Mouse (Mus musculus): ENCODE measurements around the gene Ocrl. TPM values are rescaled to one million over a fixed set of nuclear protein-coding genes. Genes with fewer than 3 reads are reported as not detected.

The Ocrl gene
- polyA plus RNA-seq, 1 experiment, result 4.9 TPM

GRCm38 (mm10) chrX:47992606-47993005 is 80.4 kb downstream of the Ocrl start:
- H3K79me2 ChIP-seq (ENCODE audit: control insufficient read depth, insufficient read depth), result no peaks in the 10 kb centered on the region
- H3K4me3 ChIP-seq, result no peak overlapping the region
- H3ac ChIP-seq (ENCODE audit: control insufficient read depth, insufficient read length), result no peak overlapping the region
- no peaks in the 10 kb centered on the region for H3K27me3 ChIP-seq (ENCODE audit: control insufficient read depth, insufficient read depth, insufficient read length)
- H3K4me2 ChIP-seq (ENCODE audit: low read depth), result peak overlapping the region; percentile 58
- TF ChIP-seq MYOG (IDR thresholded peaks at IDR 0.05; ENCODE audit: control insufficient read depth in 1 of 3, insufficient read depth in 1 of 3, insufficient read length in 2 of 3, low read depth in 2 of 3), result no peak
- no peaks in the 10 kb centered on the region for H3K36me3 ChIP-seq (ENCODE audit: control insufficient read depth, insufficient read depth)

- no peaks in the 10 kb centered on the region for H3K79me2 ChIP-seq (ENCODE audit: control insufficient read depth, insufficient read depth)
- H3K4me3 ChIP-seq, result no peak overlapping the region
- no peak overlapping the region for H3K4me2 ChIP-seq (ENCODE audit: low read depth)
- H3ac ChIP-seq (ENCODE audit: control insufficient read depth, insufficient read length), result no peak overlapping the region
- TF ChIP-seq MAX (IDR thresholded peaks at IDR 0.05; ENCODE audit: low read depth) (no peak), CEBPB (IDR thresholded peaks at IDR 0.05; ENCODE audit: insufficient read depth, poor library complexity, severe bottlenecking) (no peak), MYOG (IDR thresholded peaks at IDR 0.05; ENCODE audit: control insufficient read depth in 1 of 3, insufficient read depth in 1 of 3, insufficient read length in 2 of 3, low read depth in 2 of 3) (no peak), TCF12 (IDR thresholded peaks at IDR 0.05; ENCODE audit: insufficient read depth, poor library complexity, severe bottlenecking) (no peak), REST (IDR thresholded peaks at IDR 0.05; ENCODE audit: insufficient read depth, insufficient read length) (no peak), SRF (IDR thresholded peaks at IDR 0.05; ENCODE audit: control insufficient read depth, insufficient read length, low read depth) (no peak), POLR2A (IDR thresholded peaks at IDR 0.05; ENCODE audit: insufficient read length, low read depth) (no peak), USF1 (IDR thresholded peaks at IDR 0.05; ENCODE audit: low read depth) (no peak), MYOD1 (IDR thresholded peaks at IDR 0.05; ENCODE audit: control insufficient read depth in 1 of 3, insufficient read length in 2 of 3, low read depth in 2 of 3) (no peak), E2F4 (IDR thresholded peaks at IDR 0.05; ENCODE audit: insufficient read depth) (no peak), TCF3 (IDR thresholded peaks at IDR 0.05; ENCODE audit: insufficient read length, low read depth) (no peak), POLR2AphosphoS2 (IDR thresholded peaks at IDR 0.05; ENCODE audit: insufficient read length, low read depth) (no peak)
- H3K27me3 ChIP-seq (ENCODE audit: control insufficient read depth, insufficient read depth, insufficient read length), result no peaks in the 10 kb centered on the region
- H3K36me3 ChIP-seq (ENCODE audit: control insufficient read depth, insufficient read depth), result no peaks in the 10 kb centered on the region
Measured at GRCm38 (mm10) chrX:47998412-47998811, 86.2 kb downstream of the Ocrl start.

- Histone ChIP-seq H3K36me3 (ENCODE audit: control insufficient read depth, insufficient read depth) (no peaks in the 10 kb centered on the region), H3K4me2 (ENCODE audit: low read depth) (no peak overlapping the region), H3K4me3 (no peak overlapping the region), H3K79me2 (ENCODE audit: control insufficient read depth, insufficient read depth) (no peaks in the 10 kb centered on the region), H3K27me3 (ENCODE audit: control insufficient read depth, insufficient read depth, insufficient read length) (no peaks in the 10 kb centered on the region), H3ac (ENCODE audit: control insufficient read depth, insufficient read length) (no peak overlapping the region)
- no peak for TF ChIP-seq POLR2AphosphoS2 (IDR thresholded peaks at IDR 0.05; ENCODE audit: insufficient read length, low read depth)
- TF ChIP-seq MAX (IDR thresholded peaks at IDR 0.05; ENCODE audit: low read depth), result no peak
- TF ChIP-seq REST (IDR thresholded peaks at IDR 0.05; ENCODE audit: insufficient read depth, insufficient read length), result no peak
- TF ChIP-seq E2F4 (IDR thresholded peaks at IDR 0.05; ENCODE audit: insufficient read depth), result no peak
- TF ChIP-seq MYOG (IDR thresholded peaks at IDR 0.05; ENCODE audit: control insufficient read depth in 1 of 3, insufficient read depth in 1 of 3, insufficient read length in 2 of 3, low read depth in 2 of 3), result no peak
- no peak for TF ChIP-seq POLR2A (IDR thresholded peaks at IDR 0.05; ENCODE audit: insufficient read length, low read depth)
- TF ChIP-seq TCF12 (IDR thresholded peaks at IDR 0.05; ENCODE audit: insufficient read depth, poor library complexity, severe bottlenecking), result no peak
- TF ChIP-seq TCF3 (IDR thresholded peaks at IDR 0.05; ENCODE audit: insufficient read length, low read depth), result no peak
- TF ChIP-seq CEBPB (IDR thresholded peaks at IDR 0.05; ENCODE audit: insufficient read depth, poor library complexity, severe bottlenecking), result no peak
- no peak for TF ChIP-seq SRF (IDR thresholded peaks at IDR 0.05; ENCODE audit: control insufficient read depth, insufficient read length, low read depth)
- TF ChIP-seq USF1 (IDR thresholded peaks at IDR 0.05; ENCODE audit: low read depth), result no peak
- no peak for TF ChIP-seq MYOD1 (IDR thresholded peaks at IDR 0.05; ENCODE audit: control insufficient read depth in 1 of 3, insufficient read length in 2 of 3, low read depth in 2 of 3)
Measured at GRCm38 (mm10) chrX:48001151-48001550, 89.0 kb downstream of the Ocrl start.

GRCm38 (mm10) chrX:48004786-48005185 is 92.6 kb downstream of the Ocrl start:
- TF ChIP-seq SRF (IDR thresholded peaks at IDR 0.05; ENCODE audit: control insufficient read depth, insufficient read length, low read depth) (no peak), TCF12 (IDR thresholded peaks at IDR 0.05; ENCODE audit: insufficient read depth, poor library complexity, severe bottlenecking) (no peak), MYOG (IDR thresholded peaks at IDR 0.05; ENCODE audit: control insufficient read depth in 1 of 3, insufficient read depth in 1 of 3, insufficient read length in 2 of 3, low read depth in 2 of 3) (no peak), USF1 (IDR thresholded peaks at IDR 0.05; ENCODE audit: low read depth) (no peak), POLR2AphosphoS2 (IDR thresholded peaks at IDR 0.05; ENCODE audit: insufficient read length, low read depth) (no peak), POLR2A (IDR thresholded peaks at IDR 0.05; ENCODE audit: insufficient read length, low read depth) (no peak), REST (IDR thresholded peaks at IDR 0.05; ENCODE audit: insufficient read depth, insufficient read length) (no peak), MAX (IDR thresholded peaks at IDR 0.05; ENCODE audit: low read depth) (no peak), MYOD1 (IDR thresholded peaks at IDR 0.05; ENCODE audit: control insufficient read depth in 1 of 3, insufficient read length in 2 of 3, low read depth in 2 of 3) (no peak), TCF3 (IDR thresholded peaks at IDR 0.05; ENCODE audit: insufficient read length, low read depth) (no peak), E2F4 (IDR thresholded peaks at IDR 0.05; ENCODE audit: insufficient read depth) (no peak), CEBPB (IDR thresholded peaks at IDR 0.05; ENCODE audit: insufficient read depth, poor library complexity, severe bottlenecking) (no peak)
- Histone ChIP-seq H3K27me3 (ENCODE audit: control insufficient read depth, insufficient read depth, insufficient read length) (no peaks in the 10 kb centered on the region), H3K4me3 (no peak overlapping the region), H3ac (ENCODE audit: control insufficient read depth, insufficient read length) (no peak overlapping the region), H3K4me2 (ENCODE audit: low read depth) (no peak overlapping the region), H3K79me2 (ENCODE audit: control insufficient read depth, insufficient read depth) (no peaks in the 10 kb centered on the region), H3K36me3 (ENCODE audit: control insufficient read depth, insufficient read depth) (no peaks in the 10 kb centered on the region)

GRCm38 (mm10) chrX:48006062-48006461 is 93.9 kb downstream of the Ocrl start:
- Histone ChIP-seq H3K36me3 (ENCODE audit: control insufficient read depth, insufficient read depth) (no peaks in the 10 kb centered on the region), H3K79me2 (ENCODE audit: control insufficient read depth, insufficient read depth) (no peaks in the 10 kb centered on the region), H3ac (ENCODE audit: control insufficient read depth, insufficient read length) (no peak overlapping the region), H3K27me3 (ENCODE audit: control insufficient read depth, insufficient read depth, insufficient read length) (no peaks in the 10 kb centered on the region), H3K4me3 (no peak overlapping the region), H3K4me2 (ENCODE audit: low read depth) (no peak overlapping the region)
- TF ChIP-seq E2F4 (IDR thresholded peaks at IDR 0.05; ENCODE audit: insufficient read depth) (no peak), CEBPB (IDR thresholded peaks at IDR 0.05; ENCODE audit: insufficient read depth, poor library complexity, severe bottlenecking) (no peak), POLR2A (IDR thresholded peaks at IDR 0.05; ENCODE audit: insufficient read length, low read depth) (no peak), POLR2AphosphoS2 (IDR thresholded peaks at IDR 0.05; ENCODE audit: insufficient read length, low read depth) (no peak), SRF (IDR thresholded peaks at IDR 0.05; ENCODE audit: control insufficient read depth, insufficient read length, low read depth) (no peak), TCF3 (IDR thresholded peaks at IDR 0.05; ENCODE audit: insufficient read length, low read depth) (no peak), TCF12 (IDR thresholded peaks at IDR 0.05; ENCODE audit: insufficient read depth, poor library complexity, severe bottlenecking) (no peak), USF1 (IDR thresholded peaks at IDR 0.05; ENCODE audit: low read depth) (no peak), MYOG (IDR thresholded peaks at IDR 0.05; ENCODE audit: control insufficient read depth in 1 of 3, insufficient read depth in 1 of 3, insufficient read length in 2 of 3, low read depth in 2 of 3) (no peak), REST (IDR thresholded peaks at IDR 0.05; ENCODE audit: insufficient read depth, insufficient read length) (no peak), MYOD1 (IDR thresholded peaks at IDR 0.05; ENCODE audit: control insufficient read depth in 1 of 3, insufficient read length in 2 of 3, low read depth in 2 of 3) (no peak), MAX (IDR thresholded peaks at IDR 0.05; ENCODE audit: low read depth) (no peak)
